Mouse (Mus musculus): ENCODE data around the gene Dynlt1f. TPM values are rescaled to one million over a fixed set of nuclear protein-coding genes. Genes with fewer than 3 reads are reported as not detected.
"Not testable (repeated sequence)": the region's sequence is repeated elsewhere in the genome, so short reads cannot be mapped to it uniquely, and the experiment has no call there.

Gene Dynlt1f
- total and polyA plus RNA-seq, 2 experiments from 2014 or later, result 111 to 244 TPM

- ATAC-seq (no peak), DNase-seq (no peak)
- Histone ChIP-seq H3K4me3 (ENCODE audit: low read depth, low read length) (no peak overlapping the region), H3K9me3 (ENCODE audit: low read length) (no peaks in the 10 kb centered on the region), H3K4me1 (ENCODE audit: insufficient read depth) (no peaks in the 10 kb centered on the region), H3K27ac (ENCODE audit: low read depth, low read length) (no peak overlapping the region), H3K4me2 (ENCODE audit: low read depth) (no peak overlapping the region), H3K9ac (no peak overlapping the region), H3K36me3 (ENCODE audit: insufficient read depth) (no peaks in the 10 kb centered on the region), H3K27me3 (ENCODE audit: insufficient read depth, low read length) (no peaks in the 10 kb centered on the region)
- no peak for TF ChIP-seq CTCF (IDR thresholded peaks at IDR 0.05; ENCODE audit: low read depth)
- WGBS, result 85% methylated on average over 5 of the region's 5 CpGs
Observed at GRCm38 (mm10) chr17:6636861-6637260, 18.8 kb downstream of the Dynlt1f start.

- not testable (repeated sequence) for H3K9me3 ChIP-seq (ENCODE audit: low read length); H3K27me3 ChIP-seq (ENCODE audit: insufficient read depth, low read length); H3K36me3 ChIP-seq (ENCODE audit: insufficient read depth); H3K4me2 ChIP-seq (ENCODE audit: low read depth); H3K4me1 ChIP-seq (ENCODE audit: insufficient read depth); H3K9ac ChIP-seq; DNase-seq; H3K4me3 ChIP-seq (ENCODE audit: low read depth, low read length); H3K27ac ChIP-seq (ENCODE audit: low read depth, low read length); ATAC-seq
- 38% methylated on average over 1 of the region's 4 CpGs for WGBS
Observed at GRCm38 (mm10) chr17:6635781-6636180, 19.9 kb downstream of the Dynlt1f start.

- not testable (repeated sequence) for H3K36me3 ChIP-seq (ENCODE audit: insufficient read depth); ATAC-seq
Observed at GRCm38 (mm10) chr17:6632850-6633249, 22.9 kb downstream of the Dynlt1f start.

GRCm38 (mm10) chr17:6630398-6630797, 25.3 kb downstream of the Dynlt1f start:
- 94% methylated on average over 4 of the region's 4 CpGs for WGBS
- not testable (repeated sequence) for H3K4me2 ChIP-seq (ENCODE audit: low read depth); H3K9me3 ChIP-seq (ENCODE audit: low read length); H3K27ac ChIP-seq (ENCODE audit: low read depth, low read length); H3K27me3 ChIP-seq (ENCODE audit: insufficient read depth, low read length); H3K4me3 ChIP-seq (ENCODE audit: low read depth, low read length); H3K36me3 ChIP-seq (ENCODE audit: insufficient read depth); H3K4me1 ChIP-seq (ENCODE audit: insufficient read depth); ATAC-seq; H3K9ac ChIP-seq; DNase-seq

More at GRCm38 (mm10) chr17:6632850-6633249, 22.9 kb downstream of the Dynlt1f start:
- not testable (repeated sequence) for DNase-seq; H3K9me3 ChIP-seq (ENCODE audit: low read length); H3K9ac ChIP-seq; H3K27ac ChIP-seq (ENCODE audit: low read depth, low read length); H3K4me2 ChIP-seq (ENCODE audit: low read depth); H3K27me3 ChIP-seq (ENCODE audit: insufficient read depth, low read length); H3K4me3 ChIP-seq (ENCODE audit: low read depth, low read length); H3K4me1 ChIP-seq (ENCODE audit: insufficient read depth)
- 83% methylated on average over 6 of the region's 6 CpGs for WGBS

DNA sequence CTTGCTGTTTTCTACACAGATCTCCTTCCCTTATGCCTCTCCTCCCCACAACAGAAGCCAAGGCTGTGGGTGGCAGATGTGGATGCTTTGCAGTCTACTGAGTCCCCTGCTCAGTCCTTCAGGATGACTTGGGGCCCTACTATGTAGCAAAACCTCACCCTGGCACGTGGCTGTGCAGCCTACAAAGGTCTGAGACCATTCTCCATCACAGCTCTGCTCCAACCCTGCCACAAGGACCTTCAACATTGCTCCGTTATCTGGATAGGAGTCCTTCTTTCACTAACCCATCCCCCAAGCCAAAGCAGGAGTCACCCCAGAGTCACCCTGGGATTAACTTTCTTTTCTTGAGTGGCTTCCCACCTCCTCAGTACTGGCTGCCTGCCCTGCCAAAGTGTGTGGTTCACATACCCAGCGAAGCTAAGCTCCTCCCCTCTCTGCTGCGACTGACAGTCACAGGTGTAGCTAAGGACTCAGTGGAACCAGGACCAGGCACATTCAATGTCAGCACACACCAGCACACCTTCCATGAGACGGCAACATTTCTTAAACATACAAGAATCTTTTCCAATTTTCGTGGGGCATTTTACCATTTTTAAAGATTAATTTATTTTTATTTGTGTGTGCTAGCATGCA, 30.7 kb downstream of the Dynlt1f start:
- WGBS, result 55% methylated on average over 1 of the region's 6 CpGs
- 0 out of 2 replicates have a peak, but pooled peaks have one; percentile 14 for ATAC-seq
- H3K9me3 ChIP-seq (ENCODE audit: low read length); H3K9ac ChIP-seq; H3K27ac ChIP-seq (ENCODE audit: low read depth, low read length); H3K27me3 ChIP-seq (ENCODE audit: insufficient read depth, low read length); H3K36me3 ChIP-seq (ENCODE audit: insufficient read depth); H3K4me3 ChIP-seq (ENCODE audit: low read depth, low read length); H3K4me1 ChIP-seq (ENCODE audit: insufficient read depth); DNase-seq; H3K4me2 ChIP-seq (ENCODE audit: low read depth): not testable (repeated sequence)

DNA sequence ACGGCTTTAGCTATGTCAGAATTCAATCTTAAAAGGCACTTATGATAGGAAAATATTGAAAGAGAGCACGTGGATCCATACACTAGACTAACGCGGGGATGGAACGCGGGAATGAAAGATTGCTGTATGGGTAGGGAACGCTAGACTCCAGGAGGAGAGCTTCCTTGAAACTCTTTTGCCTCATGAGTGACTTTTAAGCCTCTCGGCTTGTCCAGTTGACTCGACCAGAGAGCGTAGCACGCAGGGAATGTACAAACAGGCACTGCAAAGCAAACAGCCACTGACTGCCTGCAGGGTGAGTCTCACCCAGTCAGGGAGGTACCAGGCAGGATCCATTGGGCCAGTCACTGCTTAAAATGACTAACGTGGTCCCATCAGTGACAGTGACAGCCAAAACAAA, 33.7 kb downstream of the Dynlt1f start:
- not testable (repeated sequence) for H3K4me1 ChIP-seq (ENCODE audit: insufficient read depth); H3K4me3 ChIP-seq (ENCODE audit: low read depth, low read length)
- WGBS, result 92% methylated on average over 11 of the region's 12 CpGs

DNA sequence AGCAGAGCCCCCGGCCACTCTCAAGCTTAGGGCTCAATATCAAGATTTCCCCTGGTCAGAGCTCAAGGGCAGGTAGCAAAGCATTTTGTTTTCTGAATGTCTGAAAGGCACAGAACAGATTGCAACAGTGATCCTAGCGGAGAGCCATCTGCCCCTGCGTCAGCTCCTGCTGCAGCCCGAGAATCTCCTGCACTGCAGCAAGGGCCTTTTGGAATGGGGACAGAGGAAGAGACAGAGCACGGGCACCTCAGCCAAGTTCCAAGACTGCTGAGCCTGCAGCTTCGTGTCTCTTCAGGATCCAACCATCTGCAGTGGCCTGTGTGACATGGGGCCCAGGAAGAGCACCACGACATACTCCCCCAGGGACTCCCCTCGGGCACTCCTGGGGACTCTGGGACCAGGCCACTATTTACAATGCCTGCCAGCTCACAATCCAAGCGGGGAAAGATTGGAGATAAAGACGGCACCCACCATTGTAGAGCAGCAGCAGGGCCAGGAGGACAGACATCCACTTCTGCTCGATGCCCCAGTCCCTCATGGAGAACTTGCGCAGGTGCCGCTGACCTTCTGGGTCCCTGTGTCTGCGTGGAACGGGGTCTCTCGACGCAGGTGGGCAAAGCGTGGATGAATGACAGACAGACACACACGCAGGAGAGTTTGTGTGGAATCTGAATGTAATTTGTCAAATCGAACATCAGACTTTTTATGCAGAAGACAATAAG, 34.8 kb downstream of the Dynlt1f start:
- DNase-seq; H3K4me2 ChIP-seq (ENCODE audit: low read depth); H3K27me3 ChIP-seq (ENCODE audit: insufficient read depth, low read length); H3K9me3 ChIP-seq (ENCODE audit: low read length); H3K4me3 ChIP-seq (ENCODE audit: low read depth, low read length); H3K4me1 ChIP-seq (ENCODE audit: insufficient read depth); H3K9ac ChIP-seq; H3K36me3 ChIP-seq (ENCODE audit: insufficient read depth); H3K27ac ChIP-seq (ENCODE audit: low read depth, low read length): not testable (repeated sequence)
- ATAC-seq, result 0 out of 2 replicates have a peak, but pooled peaks have one; percentile 28
- WGBS, result 80% methylated on average over 18 of the region's 20 CpGs

More for the DNA sequence above, 33.7 kb downstream of the Dynlt1f start:
- not testable (repeated sequence) for H3K4me2 ChIP-seq (ENCODE audit: low read depth); H3K9ac ChIP-seq; ATAC-seq; H3K9me3 ChIP-seq (ENCODE audit: low read length); H3K27me3 ChIP-seq (ENCODE audit: insufficient read depth, low read length); DNase-seq; H3K27ac ChIP-seq (ENCODE audit: low read depth, low read length); H3K36me3 ChIP-seq (ENCODE audit: insufficient read depth)

GRCm38 (mm10) chr17:6620035-6620434, 35.7 kb downstream of the Dynlt1f start:
- peak; percentile 0 for DNase-seq
- H3K4me1 ChIP-seq (ENCODE audit: insufficient read depth); H3K9ac ChIP-seq; H3K4me3 ChIP-seq (ENCODE audit: low read depth, low read length); H3K27ac ChIP-seq (ENCODE audit: low read depth, low read length); H3K36me3 ChIP-seq (ENCODE audit: insufficient read depth); H3K9me3 ChIP-seq (ENCODE audit: low read length); H3K4me2 ChIP-seq (ENCODE audit: low read depth); H3K27me3 ChIP-seq (ENCODE audit: insufficient read depth, low read length): not testable (repeated sequence)
- 71% methylated on average over 5 of the region's 6 CpGs for WGBS
- ATAC-seq, result peak; percentile 56; the same call in 1 of the 2 replicates

DNA sequence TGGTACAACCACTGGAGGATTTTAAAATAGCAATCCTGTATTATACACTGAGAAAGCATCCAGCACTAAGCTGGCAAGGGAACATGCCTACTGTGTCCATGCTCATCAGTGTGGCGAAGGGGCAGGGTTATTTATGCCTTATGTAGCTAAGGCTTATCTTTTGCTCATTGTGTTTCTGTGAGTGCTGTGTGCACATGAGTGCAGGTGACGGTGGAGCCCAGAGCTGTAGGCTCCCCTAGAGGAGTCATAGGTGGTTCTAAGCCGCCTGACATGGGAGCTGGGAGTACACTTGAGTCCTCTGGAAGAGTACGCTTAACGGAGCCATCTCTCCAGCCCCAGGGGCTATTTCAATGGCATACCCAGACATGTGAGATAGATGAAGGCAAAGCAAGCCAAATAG, 36.4 kb downstream of the Dynlt1f start:
- not testable (repeated sequence) for H3K4me3 ChIP-seq (ENCODE audit: low read depth, low read length); ATAC-seq; H3K4me1 ChIP-seq (ENCODE audit: insufficient read depth); H3K36me3 ChIP-seq (ENCODE audit: insufficient read depth); H3K27me3 ChIP-seq (ENCODE audit: insufficient read depth, low read length); H3K9ac ChIP-seq; DNase-seq; H3K4me2 ChIP-seq (ENCODE audit: low read depth); H3K9me3 ChIP-seq (ENCODE audit: low read length); H3K27ac ChIP-seq (ENCODE audit: low read depth, low read length)
- WGBS, result 94% methylated on average over 5 of the region's 5 CpGs

GRCm38 (mm10) chr17:6617689-6618400, 37.9 kb downstream of the Dynlt1f start:
- ATAC-seq; H3K27ac ChIP-seq (ENCODE audit: low read depth, low read length): not testable (repeated sequence)

More at GRCm38 (mm10) chr17:6617689-6618400, 37.9 kb downstream of the Dynlt1f start:
- H3K4me1 ChIP-seq (ENCODE audit: insufficient read depth); H3K9ac ChIP-seq; H3K4me2 ChIP-seq (ENCODE audit: low read depth); H3K9me3 ChIP-seq (ENCODE audit: low read length); DNase-seq; H3K36me3 ChIP-seq (ENCODE audit: insufficient read depth); H3K4me3 ChIP-seq (ENCODE audit: low read depth, low read length); H3K27me3 ChIP-seq (ENCODE audit: insufficient read depth, low read length): not testable (repeated sequence)
- 82% methylated on average over 6 of the region's 13 CpGs for WGBS
